Mouse (Mus musculus) lung, adult 2 months (tissue): ENCODE results near the gene Prelid3b.

Experiments
- CTCF ChIP-seq: fragments of 200-500 bp; IDR thresholded peaks from 2 replicates; pipeline ENCODE4 v1.5.1; 2011; ENCODE audit warnings: mild to moderate bottlenecking, low read length, control low read depth; ENCODE audit not compliant: insufficient read depth
- POLR2A ChIP-seq: fragments of 200-500 bp; IDR thresholded peaks from 2 replicates; pipeline ENCODE4 v1.6.1; 2011; ENCODE audit warnings: low read depth, mild to moderate bottlenecking, control low read depth, low read length, borderline replicate concordance; ENCODE audit errors: extremely low read depth

GRCm38 (mm10) chr2:174436916-174437696 lies 35.8 kb downstream of the Prelid3b start:
- TF ChIP-seq CTCF (no peak), POLR2A (no peak)
